In genomic region chr1:64055978-64056377, GRCm38 (mm10) we compare ENCODE assay signal across 12 mouse cellular contexts.
DNase-seq lines count a peak whose midpoint lies in the region; ATAC-seq lines count a peak whose summit lies in the region.
"Had no signal": no experiment of that assay in that cellular context is flagged by ENCODE, and none has a peak within 500 bp of the region (broad histone marks: within the 10 kb centered on the region; RNA-seq: fewer than 3 reads in every experiment).

No protein-coding gene starts in this region.

- DNase-seq in frontal cortex, adult 2 months (ENCODE audit: extremely low spot score in 1 of 2, low spot score in 1 of 2): peak; percentile 50 to 82
- no peak for DNase-seq in frontal cortex, postnatal 14 days (ENCODE audit: low spot score in 2 of 2)
- peak; percentile 49 for DNase-seq in right cerebral cortex, postnatal 25 days
- no peak for DNase-seq in right cerebral cortex, postnatal 14 days
- peak; percentile 64 to 89 for DNase-seq in left cerebral cortex, postnatal 25 days (ENCODE audit: low spot score in 2 of 2)
- no peak for DNase-seq in adrenal gland, postnatal 25 days
- no peak for DNase-seq in spleen, adult 12 weeks (ENCODE audit: low spot score)
- DNase-seq: cerebellum, adult 9-11 months; kidney, postnatal 25 days; lung, embryonic 14.5 days; thymus, postnatal 14 days had no signal

- intact Hi-C loops in left cerebral cortex, postnatal 25 days (cut with DNase I): no loop called here

- no peak for ATAC-seq in inflammation-experienced regulatory T-cells, adult 6 months

Comparison
In these comparisons a context has a peak if more than half of its experiments do, and no peak if none do; other contexts are left out.
1. DNase-seq: peak in frontal cortex, adult 2 months (2 of 2), right cerebral cortex, postnatal 25 days (single experiment) and left cerebral cortex, postnatal 25 days (2 of 2); none in frontal cortex, postnatal 14 days (0 of 2), right cerebral cortex, postnatal 14 days (single experiment), adrenal gland, postnatal 25 days (single experiment) and spleen, adult 12 weeks (single experiment).